Mouse (Mus musculus): ENCODE results near the gene Iqgap2.

- TF ChIP-seq POLR2A (IDR thresholded peaks at IDR 0.05; ENCODE audit: borderline replicate concordance, low read depth, low read length) (no peak), CTCF (IDR thresholded peaks at IDR 0.05; ENCODE audit: low read depth, low read length) (no peak)
Measured at GRCm38 (mm10) chr13:95692201-95692600, 199.5 kb downstream of the Iqgap2 start.
